Mouse (Mus musculus): ENCODE results near the gene Gpr171. TPM values are rescaled to one million over a fixed set of nuclear protein-coding genes. Genes with fewer than 3 reads are reported as not detected.

Gpr171 gene
- polyA plus RNA-seq, 1 experiment from 2014 or later, result 1.2 TPM

DNA sequence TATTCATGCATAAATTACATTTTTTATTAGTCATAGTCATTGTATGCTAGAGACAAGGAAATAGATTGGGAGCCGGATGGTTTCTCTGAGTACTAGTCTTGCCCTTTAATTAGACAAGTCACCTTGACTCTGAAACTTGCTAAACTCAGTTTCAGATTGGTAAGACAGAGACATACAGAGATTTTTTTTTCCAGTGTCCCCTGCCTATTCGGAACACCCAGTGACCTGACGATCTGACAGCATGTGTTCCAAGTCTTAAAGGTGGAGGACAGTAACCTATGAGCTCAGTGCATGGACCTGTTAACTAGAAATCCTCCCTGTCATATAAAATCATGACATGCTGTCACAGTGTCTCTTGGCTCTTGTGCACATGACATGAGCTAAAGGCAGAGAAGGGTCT is 27.9 kb upstream of the Gpr171 start:
- Histone ChIP-seq H3K9ac (ENCODE audit: low read length) (no peak overlapping the region), H3K27me3 (ENCODE audit: control insufficient read depth, insufficient read depth, low read length) (no peaks in the 10 kb centered on the region), H3K36me3 (ENCODE audit: control insufficient read depth, insufficient read depth, low read length) (no peaks in the 10 kb centered on the region), H3K4me3 (ENCODE audit: control insufficient read depth in 1 of 2, insufficient read depth in 1 of 2, low read depth in 1 of 2, low read length in 2 of 2) (no peak overlapping the region), H3K9me3 (ENCODE audit: control insufficient read depth, low read length) (no peaks in the 10 kb centered on the region), H3K4me1 (ENCODE audit: control insufficient read depth in 2 of 2, insufficient read depth in 2 of 2, low read length in 2 of 2) (peaks cover 9 to 27% of the 10 kb centered on the region in 2 experiments), H3K27ac (replicated peaks in 1 of 2; ENCODE audit: control insufficient read depth in 1 of 2, insufficient read depth in 1 of 2, low read depth in 2 of 2, low read length in 2 of 2) (no peak overlapping the region), H3K4me2 (ENCODE audit: low read length) (no peak overlapping the region)
- 84% methylated on average over 3 of the region's 3 CpGs for WGBS
- no peak for ATAC-seq (ENCODE audit: insufficient number of reproducible peaks, insufficient read depth, low FRiP score, low read depth)

GRCm38 (mm10) chr3:59128681-59129080 is 27.1 kb upstream of the Gpr171 start:
- no peak overlapping the region for H3K4me3 ChIP-seq (ENCODE audit: control insufficient read depth in 1 of 2, insufficient read depth in 1 of 2, low read depth in 1 of 2, low read length in 2 of 2)
- H3K27ac ChIP-seq (replicated peaks in 1 of 2; ENCODE audit: control insufficient read depth in 1 of 2, insufficient read depth in 1 of 2, low read depth in 2 of 2, low read length in 2 of 2), result no peak overlapping the region
- no peaks in the 10 kb centered on the region for H3K27me3 ChIP-seq (ENCODE audit: control insufficient read depth, insufficient read depth, low read length)
- H3K4me2 ChIP-seq (ENCODE audit: low read length), result no peak overlapping the region
- H3K4me1 ChIP-seq (ENCODE audit: control insufficient read depth in 2 of 2, insufficient read depth in 2 of 2, low read length in 2 of 2), result peaks cover 9 to 27% of the 10 kb centered on the region in 2 experiments
- no peaks in the 10 kb centered on the region for H3K9me3 ChIP-seq (ENCODE audit: control insufficient read depth, low read length)
- no peak overlapping the region for H3K9ac ChIP-seq (ENCODE audit: low read length)
- WGBS, result 83% methylated on average over 20 of the region's 20 CpGs
- H3K36me3 ChIP-seq (ENCODE audit: control insufficient read depth, insufficient read depth, low read length), result no peaks in the 10 kb centered on the region
- no peak for ATAC-seq (ENCODE audit: insufficient number of reproducible peaks, insufficient read depth, low FRiP score, low read depth)

GRCm38 (mm10) chr3:59125783-59126555 is 24.3 kb upstream of the Gpr171 start:
- Histone ChIP-seq H3K4me3 (ENCODE audit: control insufficient read depth in 1 of 2, insufficient read depth in 1 of 2, low read depth in 1 of 2, low read length in 2 of 2) (no peak overlapping the region), H3K4me2 (ENCODE audit: low read length) (no peak overlapping the region), H3K27ac (replicated peaks in 1 of 2; ENCODE audit: control insufficient read depth in 1 of 2, insufficient read depth in 1 of 2, low read depth in 2 of 2, low read length in 2 of 2) (no peak overlapping the region), H3K9me3 (ENCODE audit: control insufficient read depth, low read length) (no peaks in the 10 kb centered on the region), H3K4me1 (ENCODE audit: control insufficient read depth in 2 of 2, insufficient read depth in 2 of 2, low read length in 2 of 2) (peaks cover 7 to 21% of the 10 kb centered on the region in 2 experiments), H3K9ac (ENCODE audit: low read length) (no peak overlapping the region), H3K27me3 (ENCODE audit: control insufficient read depth, insufficient read depth, low read length) (no peaks in the 10 kb centered on the region), H3K36me3 (ENCODE audit: control insufficient read depth, insufficient read depth, low read length) (no peaks in the 10 kb centered on the region)
- no peak for ATAC-seq (ENCODE audit: insufficient number of reproducible peaks, insufficient read depth, low FRiP score, low read depth)
- 57% methylated on average over 7 of the region's 7 CpGs for WGBS

DNA sequence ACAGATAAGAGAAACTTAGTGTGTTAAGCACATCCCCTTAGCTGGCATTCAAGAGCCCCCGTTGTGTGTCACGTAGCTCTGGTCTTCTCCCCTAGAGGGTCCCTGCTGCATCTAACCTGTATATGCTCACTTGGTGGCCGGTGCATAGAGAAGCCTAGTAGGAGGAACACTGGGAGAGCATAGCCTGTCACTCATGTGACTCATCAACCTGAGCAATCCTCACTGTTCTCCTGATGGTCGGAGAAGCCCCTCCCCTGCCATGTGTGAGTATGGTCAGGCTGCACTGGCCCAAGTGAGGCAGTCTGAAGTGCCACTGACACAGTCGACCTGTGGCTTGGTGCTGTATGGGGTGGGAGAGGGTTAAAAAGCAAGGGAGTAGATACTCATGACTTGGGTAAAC is 23.4 kb upstream of the Gpr171 start:
- Histone ChIP-seq H3K36me3 (ENCODE audit: control insufficient read depth, insufficient read depth, low read length) (no peaks in the 10 kb centered on the region), H3K4me2 (ENCODE audit: low read length) (no peak overlapping the region), H3K27me3 (ENCODE audit: control insufficient read depth, insufficient read depth, low read length) (no peaks in the 10 kb centered on the region), H3K9ac (ENCODE audit: low read length) (no peak overlapping the region), H3K27ac (replicated peaks in 1 of 2; ENCODE audit: control insufficient read depth in 1 of 2, insufficient read depth in 1 of 2, low read depth in 2 of 2, low read length in 2 of 2) (no peak overlapping the region), H3K4me3 (ENCODE audit: control insufficient read depth in 1 of 2, insufficient read depth in 1 of 2, low read depth in 1 of 2, low read length in 2 of 2) (no peak overlapping the region), H3K9me3 (ENCODE audit: control insufficient read depth, low read length) (no peaks in the 10 kb centered on the region), H3K4me1 (ENCODE audit: control insufficient read depth in 2 of 2, insufficient read depth in 2 of 2, low read length in 2 of 2) (peaks cover 7 to 16% of the 10 kb centered on the region in 2 experiments)
- ATAC-seq (ENCODE audit: insufficient number of reproducible peaks, insufficient read depth, low FRiP score, low read depth), result no peak
- 45% methylated on average over 5 of the region's 5 CpGs for WGBS

- 52% methylated on average over 7 of the region's 7 CpGs for WGBS
- Histone ChIP-seq H3K4me1 (ENCODE audit: control insufficient read depth in 2 of 2, insufficient read depth in 2 of 2, low read length in 2 of 2) (peaks cover 7 to 16% of the 10 kb centered on the region in 2 experiments), H3K9ac (ENCODE audit: low read length) (no peak overlapping the region), H3K9me3 (ENCODE audit: control insufficient read depth, low read length) (no peaks in the 10 kb centered on the region), H3K4me2 (ENCODE audit: low read length) (no peak overlapping the region), H3K27me3 (ENCODE audit: control insufficient read depth, insufficient read depth, low read length) (no peaks in the 10 kb centered on the region), H3K36me3 (ENCODE audit: control insufficient read depth, insufficient read depth, low read length) (no peaks in the 10 kb centered on the region), H3K27ac (replicated peaks in 1 of 2; ENCODE audit: control insufficient read depth in 1 of 2, insufficient read depth in 1 of 2, low read depth in 2 of 2, low read length in 2 of 2) (no peak overlapping the region), H3K4me3 (ENCODE audit: control insufficient read depth in 1 of 2, insufficient read depth in 1 of 2, low read depth in 1 of 2, low read length in 2 of 2) (no peak overlapping the region)
- no peak for ATAC-seq (ENCODE audit: insufficient number of reproducible peaks, insufficient read depth, low FRiP score, low read depth)
Measured at GRCm38 (mm10) chr3:59121780-59122449, 20.3 kb upstream of the Gpr171 start.

DNA sequence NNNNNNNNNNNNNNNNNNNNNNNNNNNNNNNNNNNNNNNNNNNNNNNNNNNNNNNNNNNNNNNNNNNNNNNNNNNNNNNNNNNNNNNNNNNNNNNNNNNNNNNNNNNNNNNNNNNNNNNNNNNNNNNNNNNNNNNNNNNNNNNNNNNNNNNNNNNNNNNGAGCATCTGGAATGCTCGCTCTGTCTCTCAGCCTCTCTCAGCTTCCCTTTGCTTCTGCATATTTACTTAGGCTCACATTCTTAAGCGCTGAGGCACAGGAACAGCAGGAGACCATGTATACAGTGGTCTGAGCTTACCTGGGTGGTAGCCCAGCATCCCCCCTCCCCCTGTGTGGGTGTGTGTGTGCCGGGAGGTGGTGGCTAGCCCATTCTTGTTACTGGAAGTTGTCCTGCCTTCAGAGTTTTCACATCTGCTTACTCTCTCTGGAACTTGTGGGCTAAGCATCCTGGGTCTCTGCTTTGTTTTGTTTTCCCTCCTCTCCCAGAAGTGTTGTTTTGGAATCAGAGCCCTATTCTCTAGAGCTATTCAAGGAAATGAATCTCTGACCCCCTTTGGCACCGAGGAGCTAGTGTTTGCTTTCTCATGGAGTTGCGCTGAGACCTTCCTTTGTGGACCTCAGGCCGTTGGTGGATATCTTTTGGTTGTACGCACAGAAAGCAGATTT is 19.6 kb upstream of the Gpr171 start:
- H3K4me2 ChIP-seq (ENCODE audit: low read length), result no peak overlapping the region
- H3K9me3 ChIP-seq (ENCODE audit: control insufficient read depth, low read length), result no peaks in the 10 kb centered on the region
- peak; percentile 39; the same call in 1 of the 2 replicates for ATAC-seq (ENCODE audit: insufficient number of reproducible peaks, insufficient read depth, low FRiP score, low read depth)
- H3K36me3 ChIP-seq (ENCODE audit: control insufficient read depth, insufficient read depth, low read length), result no peaks in the 10 kb centered on the region
- peaks cover 7 to 15% of the 10 kb centered on the region in 2 experiments for H3K4me1 ChIP-seq (ENCODE audit: control insufficient read depth in 2 of 2, insufficient read depth in 2 of 2, low read length in 2 of 2)
- no peaks in the 10 kb centered on the region for H3K27me3 ChIP-seq (ENCODE audit: control insufficient read depth, insufficient read depth, low read length)
- H3K9ac ChIP-seq (ENCODE audit: low read length), result no peak overlapping the region
- WGBS, result 48% methylated on average over 7 of the region's 7 CpGs
- no peak overlapping the region for H3K27ac ChIP-seq (replicated peaks in 1 of 2; ENCODE audit: control insufficient read depth in 1 of 2, insufficient read depth in 1 of 2, low read depth in 2 of 2, low read length in 2 of 2)
- no peak overlapping the region for H3K4me3 ChIP-seq (ENCODE audit: control insufficient read depth in 1 of 2, insufficient read depth in 1 of 2, low read depth in 1 of 2, low read length in 2 of 2)

DNA sequence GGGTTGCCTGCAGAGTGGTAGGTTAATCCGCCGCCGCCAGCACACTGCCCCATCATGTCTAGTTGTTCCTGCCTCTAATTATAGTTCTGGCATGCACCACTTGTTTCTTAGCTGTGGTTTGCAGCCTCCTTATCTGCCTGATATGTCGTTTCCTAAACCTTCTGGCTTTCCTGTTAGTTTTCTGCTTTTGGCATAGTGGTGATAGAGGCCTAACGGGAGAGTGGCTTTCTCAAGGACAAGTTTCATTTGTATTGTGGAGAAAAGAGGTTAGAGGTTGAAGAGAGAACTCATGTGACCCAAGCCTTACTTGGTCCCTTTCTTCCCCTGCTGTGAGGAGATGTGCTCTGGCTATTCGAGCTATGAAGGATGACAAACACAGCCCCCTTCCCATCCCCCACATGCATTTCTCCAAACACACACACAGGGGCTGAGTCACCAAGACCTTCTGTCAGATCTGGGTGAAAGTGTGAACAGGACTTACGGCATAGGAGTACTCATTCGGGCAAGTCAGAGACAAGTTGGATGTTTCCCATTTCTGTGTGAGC is 12.4 kb upstream of the Gpr171 start:
- peak; percentile 78 for ATAC-seq (ENCODE audit: insufficient number of reproducible peaks, insufficient read depth, low FRiP score, low read depth)
- Histone ChIP-seq H3K36me3 (ENCODE audit: control insufficient read depth, insufficient read depth, low read length) (peaks cover 7% of the 10 kb centered on the region; the same call in 1 of the 2 replicates), H3K4me1 (ENCODE audit: control insufficient read depth in 2 of 2, insufficient read depth in 2 of 2, low read length in 2 of 2) (peaks cover 11 to 15% of the 10 kb centered on the region in 2 experiments), H3K9me3 (ENCODE audit: control insufficient read depth, low read length) (no peaks in the 10 kb centered on the region), H3K4me2 (ENCODE audit: low read length) (peak overlapping the region; percentile 42), H3K27me3 (ENCODE audit: control insufficient read depth, insufficient read depth, low read length) (no peaks in the 10 kb centered on the region), H3K9ac (ENCODE audit: low read length) (no peak overlapping the region; the same call in 1 of the 2 replicates), H3K27ac (replicated peaks in 1 of 2; ENCODE audit: control insufficient read depth in 1 of 2, insufficient read depth in 1 of 2, low read depth in 2 of 2, low read length in 2 of 2) (peak overlapping the region; percentile 85 to 91), H3K4me3 (ENCODE audit: control insufficient read depth in 1 of 2, insufficient read depth in 1 of 2, low read depth in 1 of 2, low read length in 2 of 2) (no peak overlapping the region)
- WGBS, result 5% methylated on average over 8 of the region's 8 CpGs

Data from heart, embryonic 14.5 days (tissue).